Mouse (Mus musculus): ENCODE measurements around the gene Atg4b. TPM values are rescaled to one million over a fixed set of nuclear protein-coding genes. Genes with fewer than 3 reads are reported as not detected.

The Atg4b gene
- polyA plus RNA-seq, 1 experiment from 2014 or later: 104 TPM

DNA sequence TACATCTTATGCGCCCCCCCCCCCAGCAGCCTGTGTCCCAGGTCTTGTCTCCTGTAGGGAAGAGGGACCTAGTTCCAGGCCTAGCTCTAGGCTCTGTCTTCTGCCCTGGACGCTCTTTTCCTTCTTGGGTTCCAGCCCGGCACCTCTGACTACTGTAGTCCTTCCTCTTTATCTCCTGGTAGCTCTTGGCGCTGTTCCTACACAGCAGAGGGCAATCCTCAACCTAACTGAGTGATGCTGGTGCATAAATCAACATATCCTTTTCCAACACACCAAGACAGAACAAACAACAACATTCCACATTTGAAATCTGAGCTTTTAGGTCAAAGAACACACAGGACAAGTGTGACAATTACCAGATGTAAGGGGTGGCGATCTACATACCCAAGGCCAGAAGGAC, 5.1 kb upstream of the Atg4b start:
- DNase-seq (ENCODE audit: low spot score): no peak
- H3K4me2 ChIP-seq (ENCODE audit: low read depth, severe bottlenecking): no peak overlapping the region
- no peaks in the 10 kb centered on the region for H3K9me3 ChIP-seq (ENCODE audit: control insufficient read depth, low read length)
- 85% methylated on average over 5 of the region's 5 CpGs for WGBS
- no peaks in the 10 kb centered on the region for H3K4me1 ChIP-seq (ENCODE audit: control insufficient read depth, insufficient read depth, low read length)
- H3K36me3 ChIP-seq (ENCODE audit: control insufficient read depth, insufficient read depth, low read length): peaks cover 7% of the 10 kb centered on the region
- no peak for ATAC-seq (ENCODE audit: insufficient number of reproducible peaks, low FRiP score, low TSS enrichment, low read depth)
- no peak overlapping the region for H3K27ac ChIP-seq (replicated peaks; ENCODE audit: low read depth, low read length)
- no peak overlapping the region for H3K4me3 ChIP-seq (ENCODE audit: low read depth, low read length)
- no peak overlapping the region for H3K9ac ChIP-seq (ENCODE audit: low read length)
- H3K27me3 ChIP-seq (ENCODE audit: control insufficient read depth, insufficient read depth, low read length): no peaks in the 10 kb centered on the region

GRCm38 (mm10) chr1:93748539-93748938, 2.8 kb upstream of the Atg4b start:
- H3K4me1 ChIP-seq (ENCODE audit: control insufficient read depth, insufficient read depth, low read length): peaks cover 4% of the 10 kb centered on the region
- peaks cover 7% of the 10 kb centered on the region for H3K36me3 ChIP-seq (ENCODE audit: control insufficient read depth, insufficient read depth, low read length)
- H3K9me3 ChIP-seq (ENCODE audit: control insufficient read depth, low read length): no peaks in the 10 kb centered on the region
- WGBS: 93% methylated on average over 1 of the region's 1 CpGs
- no peak overlapping the region for H3K9ac ChIP-seq (ENCODE audit: low read length)
- H3K4me3 ChIP-seq (ENCODE audit: low read depth, low read length): no peak overlapping the region
- ATAC-seq (ENCODE audit: insufficient number of reproducible peaks, low FRiP score, low TSS enrichment, low read depth) (no peak), DNase-seq (ENCODE audit: low spot score) (no peak)
- H3K27me3 ChIP-seq (ENCODE audit: control insufficient read depth, insufficient read depth, low read length): no peaks in the 10 kb centered on the region
- no peak overlapping the region for H3K4me2 ChIP-seq (ENCODE audit: low read depth, severe bottlenecking)
- no peak overlapping the region for H3K27ac ChIP-seq (replicated peaks; ENCODE audit: low read depth, low read length)

- no peaks in the 10 kb centered on the region for H3K9me3 ChIP-seq (ENCODE audit: control insufficient read depth, low read length)
- H3K27me3 ChIP-seq (ENCODE audit: control insufficient read depth, insufficient read depth, low read length): no peaks in the 10 kb centered on the region
- ATAC-seq (ENCODE audit: insufficient number of reproducible peaks, low FRiP score, low TSS enrichment, low read depth) (peak; percentile 52), DNase-seq (ENCODE audit: low spot score) (peak; percentile 66)
- H3K4me2 ChIP-seq (ENCODE audit: low read depth, severe bottlenecking): peak overlapping the region; percentile 84
- under 1% methylated on average over 59 of the region's 59 CpGs for WGBS
- peak overlapping the region; percentile 93 for H3K4me3 ChIP-seq (ENCODE audit: low read depth, low read length)
- H3K27ac ChIP-seq (replicated peaks; ENCODE audit: low read depth, low read length): peak overlapping the region; percentile 87
- H3K36me3 ChIP-seq (ENCODE audit: control insufficient read depth, insufficient read depth, low read length): peaks cover 7% of the 10 kb centered on the region
- H3K9ac ChIP-seq (ENCODE audit: low read length): peak overlapping the region; percentile 85
- peaks cover 7% of the 10 kb centered on the region for H3K4me1 ChIP-seq (ENCODE audit: control insufficient read depth, insufficient read depth, low read length)
Measured at GRCm38 (mm10) chr1:93753911-93754572, 2.7 kb downstream of the Atg4b start.

- peak within 1 kb of the TSS; percentile 87 for H3K27ac ChIP-seq (replicated peaks; ENCODE audit: low read depth, low read length)
- peak within 1 kb of the TSS; percentile 85 for H3K9ac ChIP-seq (ENCODE audit: low read length)
- DNase-seq (ENCODE audit: low spot score) (peak; percentile 86), ATAC-seq (ENCODE audit: insufficient number of reproducible peaks, low FRiP score, low TSS enrichment, low read depth) (peak; percentile 89)
- under 1% methylated on average over 96 of the region's 121 CpGs for WGBS
- H3K9me3 ChIP-seq (ENCODE audit: control insufficient read depth, low read length): no peaks in the 10 kb centered on the region
- H3K27me3 ChIP-seq (ENCODE audit: control insufficient read depth, insufficient read depth, low read length): no peaks in the 10 kb centered on the region
- H3K36me3 ChIP-seq (ENCODE audit: control insufficient read depth, insufficient read depth, low read length): peaks cover under 1% of the 10 kb centered on the region
- H3K4me3 ChIP-seq (ENCODE audit: low read depth, low read length): peak within 1 kb of the TSS; percentile 93
- H3K4me1 ChIP-seq (ENCODE audit: control insufficient read depth, insufficient read depth, low read length): peaks cover 7% of the 10 kb centered on the region
- peak within 1 kb of the TSS; percentile 84 for H3K4me2 ChIP-seq (ENCODE audit: low read depth, severe bottlenecking)
Measured at GRCm38 (mm10) chr1:93754573-93755290, 3.4 kb downstream of the Atg4b start, which contains the start of gene Thap4. Gene Thap4, minus strand, starts transcription at chr1:93754864.

DNA sequence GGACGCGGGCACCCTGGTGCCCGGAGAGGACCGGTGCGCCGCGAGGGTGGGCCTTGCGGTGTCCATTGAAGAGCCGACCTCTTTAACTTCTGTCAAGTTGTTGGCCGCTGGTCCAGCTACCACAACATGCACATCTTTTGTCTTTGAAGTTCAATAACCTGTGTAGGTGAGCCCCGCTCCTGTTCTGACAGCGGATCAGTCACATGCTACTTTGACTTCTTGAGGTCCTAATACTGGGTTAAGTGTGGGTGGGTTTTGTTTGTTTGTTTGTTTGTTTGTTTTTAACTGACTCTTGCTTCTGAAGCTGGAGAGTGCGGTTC, 4.0 kb downstream of the Atg4b start:
- Histone ChIP-seq H3K4me1 (ENCODE audit: control insufficient read depth, insufficient read depth, low read length) (peaks cover 7% of the 10 kb centered on the region), H3K36me3 (ENCODE audit: control insufficient read depth, insufficient read depth, low read length) (no peaks in the 10 kb centered on the region), H3K9ac (ENCODE audit: low read length) (peak overlapping the region; percentile 85), H3K9me3 (ENCODE audit: control insufficient read depth, low read length) (no peaks in the 10 kb centered on the region), H3K4me2 (ENCODE audit: low read depth, severe bottlenecking) (peak overlapping the region; percentile 84), H3K27ac (replicated peaks; ENCODE audit: low read depth, low read length) (peak overlapping the region; percentile 87; the same call in 1 of the 2 replicates), H3K27me3 (ENCODE audit: control insufficient read depth, insufficient read depth, low read length) (no peaks in the 10 kb centered on the region), H3K4me3 (ENCODE audit: low read depth, low read length) (peak overlapping the region; percentile 93)
- WGBS: under 1% methylated on average over 13 of the region's 13 CpGs
- DNase-seq (ENCODE audit: low spot score): no peak
- no peak for ATAC-seq (ENCODE audit: insufficient number of reproducible peaks, low FRiP score, low TSS enrichment, low read depth)

GRCm38 (mm10) chr1:93755618-93756017, 4.3 kb downstream of the Atg4b start:
- ATAC-seq (ENCODE audit: insufficient number of reproducible peaks, low FRiP score, low TSS enrichment, low read depth) (no peak), DNase-seq (ENCODE audit: low spot score) (no peak)
- 31% methylated on average over 7 of the region's 7 CpGs for WGBS
- Histone ChIP-seq H3K4me2 (ENCODE audit: low read depth, severe bottlenecking) (peak overlapping the region; percentile 84), H3K27me3 (ENCODE audit: control insufficient read depth, insufficient read depth, low read length) (no peaks in the 10 kb centered on the region), H3K36me3 (ENCODE audit: control insufficient read depth, insufficient read depth, low read length) (no peaks in the 10 kb centered on the region), H3K4me3 (ENCODE audit: low read depth, low read length) (peak overlapping the region; percentile 93), H3K27ac (replicated peaks; ENCODE audit: low read depth, low read length) (no peak overlapping the region), H3K9me3 (ENCODE audit: control insufficient read depth, low read length) (no peaks in the 10 kb centered on the region), H3K9ac (ENCODE audit: low read length) (peak overlapping the region; percentile 85; the same call in 1 of the 2 replicates), H3K4me1 (ENCODE audit: control insufficient read depth, insufficient read depth, low read length) (peaks cover 7% of the 10 kb centered on the region)

DNA sequence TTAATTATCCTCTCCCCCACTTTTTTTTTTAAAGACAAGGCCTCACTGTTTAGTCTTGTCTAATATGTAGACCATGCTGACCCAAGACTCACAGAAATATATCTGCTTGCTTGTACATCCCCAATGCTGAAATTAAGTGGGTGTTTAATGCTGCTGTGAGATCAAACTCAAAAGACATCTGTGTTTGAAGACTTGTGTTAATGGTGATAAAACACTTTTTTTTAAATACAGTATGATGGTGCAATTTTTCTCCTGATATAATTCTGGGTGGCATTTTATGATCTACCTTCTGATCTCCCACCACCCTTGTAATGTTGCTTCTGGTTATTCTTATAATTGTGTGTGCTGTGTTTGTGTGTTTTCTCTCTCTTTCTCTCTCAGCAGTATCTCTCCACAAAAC, 4.9 kb downstream of the Atg4b start:
- Histone ChIP-seq H3K36me3 (ENCODE audit: control insufficient read depth, insufficient read depth, low read length) (no peaks in the 10 kb centered on the region), H3K4me2 (ENCODE audit: low read depth, severe bottlenecking) (peak overlapping the region; percentile 84; the same call in 1 of the 2 replicates), H3K4me1 (ENCODE audit: control insufficient read depth, insufficient read depth, low read length) (peaks cover 7% of the 10 kb centered on the region), H3K4me3 (ENCODE audit: low read depth, low read length) (no peak overlapping the region), H3K27ac (replicated peaks; ENCODE audit: low read depth, low read length) (no peak overlapping the region), H3K27me3 (ENCODE audit: control insufficient read depth, insufficient read depth, low read length) (no peaks in the 10 kb centered on the region), H3K9ac (ENCODE audit: low read length) (no peak overlapping the region), H3K9me3 (ENCODE audit: control insufficient read depth, low read length) (no peaks in the 10 kb centered on the region)
- no peak for DNase-seq (ENCODE audit: low spot score)
- no peak for ATAC-seq (ENCODE audit: insufficient number of reproducible peaks, low FRiP score, low TSS enrichment, low read depth)

- Histone ChIP-seq H3K9me3 (ENCODE audit: control insufficient read depth, low read length) (no peaks in the 10 kb centered on the region), H3K4me1 (ENCODE audit: control insufficient read depth, insufficient read depth, low read length) (0 out of 2 replicates have a peak, but pooled peaks cover 2% of the 10 kb centered on the region), H3K4me2 (ENCODE audit: low read depth, severe bottlenecking) (no peak overlapping the region), H3K36me3 (ENCODE audit: control insufficient read depth, insufficient read depth, low read length) (no peaks in the 10 kb centered on the region), H3K27me3 (ENCODE audit: control insufficient read depth, insufficient read depth, low read length) (no peaks in the 10 kb centered on the region), H3K4me3 (ENCODE audit: low read depth, low read length) (no peak overlapping the region), H3K9ac (ENCODE audit: low read length) (no peak overlapping the region), H3K27ac (replicated peaks; ENCODE audit: low read depth, low read length) (no peak overlapping the region)
- ATAC-seq (ENCODE audit: insufficient number of reproducible peaks, low FRiP score, low TSS enrichment, low read depth): no peak
- WGBS: 98% methylated on average over 1 of the region's 1 CpGs
- DNase-seq (ENCODE audit: low spot score): no peak
Measured at GRCm38 (mm10) chr1:93760076-93760475, 8.8 kb downstream of the Atg4b start.

Data from limb, embryonic 11.5 days (tissue).